Mouse (Mus musculus) forelimb bud, embryonic 11.5 days (tissue): Measurements from ENCODE around the gene Prkch.

Experiments used
- DNase-seq: peaks from one replicate; pipeline ENCODE4 v3.0.0-alpha.2; 2012; ENCODE audit warnings: low read depth, low spot score

The Prkch gene

DNA sequence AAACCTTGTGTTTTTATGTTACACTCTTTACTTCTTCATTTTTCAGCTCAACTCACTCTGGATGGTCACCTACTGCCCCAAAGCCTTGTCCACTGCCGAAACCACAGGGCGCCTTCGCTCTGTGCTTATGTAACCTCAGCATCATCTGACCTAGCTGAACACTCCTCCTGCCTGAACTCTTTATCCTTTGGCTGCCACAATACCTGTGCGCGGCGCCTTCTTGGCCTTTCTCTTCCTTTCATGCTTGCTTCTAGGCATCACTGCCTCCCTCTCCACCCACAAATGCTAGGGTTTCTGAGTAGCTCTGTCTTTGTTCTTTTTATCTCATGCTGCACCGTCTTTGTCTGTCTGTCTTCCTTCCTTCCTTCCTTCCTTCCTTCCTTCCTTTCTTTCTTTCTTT, 3.8 kb upstream of the Prkch start:
- no peak for DNase-seq

DNA sequence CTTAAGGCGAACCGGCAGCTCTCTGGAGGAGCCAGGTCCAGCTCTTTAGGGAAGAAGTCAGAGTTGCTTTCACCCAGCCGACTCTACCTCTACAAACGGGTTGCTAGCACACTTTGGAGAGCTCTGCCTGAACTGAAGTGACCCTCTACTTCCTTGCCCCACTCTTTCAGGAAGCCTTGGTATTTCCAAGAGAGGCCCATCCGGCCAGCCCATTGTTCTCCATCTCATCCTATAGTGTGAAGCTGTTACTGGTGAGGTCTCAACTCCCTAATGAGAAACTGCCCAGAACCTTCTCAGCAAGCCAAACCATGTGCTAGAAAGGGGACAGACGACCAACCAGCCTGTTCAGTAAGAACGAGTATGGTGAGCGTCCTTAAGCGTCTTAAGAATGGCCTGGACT, 1.3 kb upstream of the Prkch start:
- no peak for DNase-seq

DNA sequence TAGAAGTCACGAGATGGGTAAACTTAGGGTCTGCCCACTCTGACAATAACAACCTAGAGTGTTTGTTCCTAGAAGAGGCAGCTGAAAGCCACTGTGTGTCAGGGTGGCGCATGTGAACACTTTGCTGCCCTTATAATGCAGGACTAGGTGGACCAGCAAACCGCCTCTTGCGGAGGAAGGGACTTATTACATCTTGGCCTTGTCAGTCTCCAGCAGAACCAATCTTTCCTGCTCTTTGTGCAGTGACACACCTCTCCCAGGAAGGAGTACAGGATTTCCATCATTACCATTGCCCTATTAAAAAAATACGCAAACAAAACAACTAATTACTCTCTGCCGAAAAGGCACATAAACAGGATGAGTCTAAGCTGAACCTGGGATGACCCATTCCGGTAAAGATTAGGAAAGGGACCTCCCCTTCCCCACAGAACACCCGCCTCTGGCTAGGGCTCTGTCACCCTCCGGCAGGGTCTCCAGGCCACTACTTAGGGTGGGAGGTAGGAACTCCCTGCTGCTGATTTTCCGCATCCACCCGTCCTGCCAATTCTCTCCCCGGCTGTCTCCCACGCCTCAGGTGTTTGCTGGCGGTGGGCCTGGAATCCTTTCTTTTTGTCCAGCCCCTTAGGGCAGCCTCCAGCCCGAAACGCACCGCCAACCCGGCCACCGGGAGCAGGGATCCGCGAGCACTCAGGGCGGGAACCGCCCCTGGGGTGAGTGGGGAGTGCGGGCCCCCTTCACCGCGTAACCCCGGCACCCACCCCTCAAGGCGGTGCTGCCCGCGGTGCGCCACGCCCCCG, 585 bp upstream of the Prkch start:
- peak; percentile 38 for DNase-seq

DNA sequence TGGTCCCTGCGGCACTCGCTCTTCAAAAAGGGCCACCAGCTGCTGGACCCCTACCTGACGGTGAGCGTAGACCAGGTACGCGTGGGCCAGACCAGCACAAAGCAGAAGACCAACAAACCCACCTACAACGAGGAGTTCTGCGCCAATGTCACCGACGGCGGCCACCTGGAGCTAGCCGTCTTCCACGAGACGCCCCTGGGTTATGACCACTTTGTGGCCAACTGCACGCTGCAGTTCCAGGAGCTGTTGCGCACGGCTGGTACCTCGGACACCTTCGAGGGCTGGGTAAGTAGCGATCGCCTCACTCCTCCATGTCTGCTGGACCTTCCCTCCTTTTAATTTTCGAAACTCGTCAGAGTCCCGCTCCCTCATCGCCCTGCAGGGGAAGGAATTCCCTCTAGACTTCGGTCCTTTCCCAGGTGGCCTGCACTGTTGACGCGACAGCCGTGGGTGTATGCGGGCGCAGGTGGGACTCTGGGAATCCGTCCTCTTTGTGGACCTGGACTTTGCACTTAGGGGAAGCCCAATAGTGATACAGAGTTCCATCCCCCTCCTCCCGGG, 725 bp downstream of the Prkch start:
- no peak for DNase-seq

DNA sequence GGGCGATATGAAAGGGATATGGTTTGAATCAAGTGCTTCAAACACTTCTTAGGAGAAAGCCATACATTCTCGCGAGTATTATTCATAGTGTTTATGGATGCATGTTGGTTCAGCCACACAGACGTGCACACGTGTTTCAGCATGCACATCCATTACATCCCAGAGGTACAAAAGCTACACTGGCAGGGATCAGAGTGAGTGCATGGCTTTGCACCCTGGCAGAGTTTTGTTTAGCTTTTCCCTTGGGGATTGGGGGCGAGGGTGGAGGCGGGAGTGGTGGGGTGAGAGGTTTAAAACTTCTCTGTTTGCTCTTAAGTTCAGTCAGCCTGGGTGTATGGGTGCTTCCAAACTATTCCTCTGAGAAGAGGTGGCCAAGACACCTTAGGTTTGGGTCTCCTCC, 1.3 kb downstream of the Prkch start:
- no peak for DNase-seq

DNA sequence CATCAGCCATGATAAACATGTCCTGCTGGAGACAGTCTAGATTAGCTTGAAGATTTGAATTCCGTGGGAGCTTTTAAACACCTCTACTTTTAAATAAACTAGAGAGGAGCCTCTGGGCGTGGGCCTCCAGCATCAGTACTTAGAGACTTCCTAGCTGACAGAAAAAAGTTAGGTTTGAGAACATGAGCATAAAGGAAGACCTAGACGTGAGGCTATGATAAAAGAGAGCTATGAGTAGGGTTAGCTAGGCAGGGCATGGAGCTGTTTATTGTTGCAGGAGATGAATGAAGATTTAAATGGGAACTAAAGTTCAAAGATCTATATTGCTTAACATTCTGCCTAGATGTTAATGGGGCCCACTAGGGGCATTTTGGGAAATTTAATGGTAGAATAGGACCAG, 2.7 kb downstream of the Prkch start:
- no peak for DNase-seq

DNA sequence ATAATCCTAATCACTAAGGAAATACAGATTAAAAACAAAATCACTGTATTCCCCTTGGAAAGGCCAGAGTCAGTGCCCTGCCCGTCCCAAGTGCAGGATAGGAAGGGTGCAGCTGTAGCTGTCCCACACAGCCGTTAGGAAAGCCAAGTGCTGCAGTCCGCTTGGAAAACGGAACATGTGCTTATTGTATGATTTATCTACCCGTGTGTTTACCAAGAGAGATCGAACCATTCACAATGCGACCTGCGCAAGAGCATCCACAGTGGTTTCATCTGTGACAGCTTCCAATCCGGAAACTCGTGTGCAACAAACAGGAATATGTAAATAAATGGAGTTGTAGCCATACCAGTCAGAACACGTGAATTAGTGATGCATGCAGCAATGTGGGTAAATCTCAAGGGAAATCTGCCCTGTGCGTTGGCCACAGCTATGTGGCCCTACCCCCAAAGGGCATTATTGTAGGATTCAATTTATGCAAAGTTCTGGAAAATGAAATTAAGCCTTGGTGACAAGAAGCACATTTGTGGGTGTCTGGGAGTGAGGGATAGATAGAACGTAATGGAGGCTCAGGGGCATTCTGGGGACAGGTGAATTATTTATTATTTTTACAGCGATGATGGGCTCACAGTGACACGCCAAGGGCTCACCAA, 6.2 kb downstream of the Prkch start:
- no peak for DNase-seq

DNA sequence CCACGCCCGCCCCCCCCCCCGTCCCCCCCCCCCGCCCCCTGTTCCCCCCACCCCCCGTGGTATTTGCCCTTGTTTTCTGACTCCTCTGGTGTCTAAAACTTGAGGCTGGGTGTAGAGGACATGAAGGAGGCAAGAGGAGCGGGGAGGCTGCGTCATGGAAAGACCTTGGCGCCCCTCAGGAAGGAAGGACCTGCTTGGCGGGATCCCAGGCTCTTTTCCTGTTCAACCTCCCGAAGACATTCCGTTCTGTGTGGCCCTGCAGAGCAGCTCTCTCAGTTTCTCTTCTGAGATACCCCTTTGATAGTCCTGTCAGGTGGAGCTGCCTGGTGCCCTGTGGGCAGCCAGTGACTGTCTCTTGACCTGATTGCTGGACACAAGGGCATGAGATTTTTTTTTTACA, 7.0 kb downstream of the Prkch start:
- no peak for DNase-seq

DNA sequence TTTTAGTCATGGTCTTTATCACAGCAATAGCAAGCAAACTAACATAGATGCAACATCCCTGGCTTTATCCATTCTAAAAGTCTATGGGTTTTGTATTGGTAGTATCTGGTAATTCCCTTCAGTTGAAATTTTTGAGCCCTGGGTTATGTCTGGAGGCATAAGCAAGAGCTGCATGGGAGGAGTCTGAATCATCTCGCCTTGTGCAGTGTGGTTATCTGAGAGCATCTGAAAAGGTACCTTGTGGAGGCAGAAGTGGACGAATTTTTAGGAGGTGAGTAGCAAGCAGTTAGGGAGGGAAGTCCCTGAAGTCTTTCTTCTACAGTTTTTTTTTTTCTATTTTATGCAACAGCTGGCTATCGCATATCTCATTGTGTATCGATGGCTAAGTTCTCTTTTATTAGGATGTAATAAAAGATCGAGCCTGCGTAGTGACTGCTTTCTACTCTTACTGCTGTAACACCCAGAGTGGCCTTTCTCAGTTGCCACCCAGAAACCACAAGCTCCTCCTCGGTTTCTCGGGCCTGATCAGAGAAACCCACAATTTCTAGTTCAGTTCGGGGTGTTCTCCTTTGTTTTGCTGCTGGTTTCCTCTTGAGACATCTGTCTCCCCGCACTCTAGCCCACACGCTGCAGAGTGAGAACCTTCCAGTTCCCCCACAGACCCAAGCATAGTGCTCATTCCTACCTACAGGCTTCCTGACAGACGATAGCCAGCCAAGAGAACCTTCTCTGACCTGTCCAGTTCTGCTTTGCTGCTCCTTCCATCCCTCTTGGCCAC, 8.6 kb downstream of the Prkch start:
- DNase-seq = no peak

DNA sequence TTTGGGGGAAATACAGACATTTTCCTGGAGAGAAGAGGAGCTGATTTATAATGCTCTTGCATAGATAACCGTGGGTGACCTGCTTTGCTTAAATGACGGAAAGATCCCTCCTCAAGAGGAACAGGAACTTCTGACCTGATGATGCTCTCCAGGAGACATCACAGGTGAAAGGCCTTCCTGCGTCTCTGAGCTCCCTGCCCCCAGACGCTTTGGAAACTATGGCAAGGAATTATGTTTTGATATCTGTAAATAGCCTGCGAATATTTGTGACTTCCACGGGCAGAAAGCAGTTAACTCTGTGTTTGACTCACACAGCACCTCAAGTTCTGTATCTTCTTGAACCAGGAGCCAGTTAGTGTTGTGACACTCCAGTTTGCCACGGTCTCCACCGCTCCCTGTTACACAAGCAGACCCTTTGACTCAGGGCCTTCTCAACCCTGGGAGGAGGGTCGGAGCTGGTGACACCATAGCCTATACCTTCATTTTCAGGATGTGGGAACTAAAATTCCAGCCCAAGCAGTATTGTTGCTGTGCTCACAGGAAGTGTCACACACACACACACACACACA, 9.7 kb downstream of the Prkch start:
- no peak for DNase-seq

DNA sequence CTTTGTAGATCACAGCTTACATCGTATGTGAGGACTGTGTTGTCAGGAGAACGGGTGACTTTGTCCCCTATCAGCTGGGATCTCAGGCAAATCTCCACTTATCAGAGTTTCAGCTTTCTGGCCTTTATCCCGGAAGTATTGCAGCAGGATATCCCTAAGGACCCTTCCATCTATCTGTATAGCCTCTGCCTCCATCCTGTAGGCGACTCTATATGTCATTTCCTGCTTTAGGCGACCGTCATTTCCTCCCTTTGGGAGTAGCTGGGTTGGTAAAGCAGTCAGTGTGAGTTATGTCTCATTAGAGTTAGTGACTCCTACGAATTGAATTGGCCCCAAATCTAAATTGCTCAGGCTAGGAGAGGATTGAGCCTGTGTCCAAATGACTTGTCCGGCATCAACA, 10.6 kb downstream of the Prkch start:
- DNase-seq = no peak

DNA sequence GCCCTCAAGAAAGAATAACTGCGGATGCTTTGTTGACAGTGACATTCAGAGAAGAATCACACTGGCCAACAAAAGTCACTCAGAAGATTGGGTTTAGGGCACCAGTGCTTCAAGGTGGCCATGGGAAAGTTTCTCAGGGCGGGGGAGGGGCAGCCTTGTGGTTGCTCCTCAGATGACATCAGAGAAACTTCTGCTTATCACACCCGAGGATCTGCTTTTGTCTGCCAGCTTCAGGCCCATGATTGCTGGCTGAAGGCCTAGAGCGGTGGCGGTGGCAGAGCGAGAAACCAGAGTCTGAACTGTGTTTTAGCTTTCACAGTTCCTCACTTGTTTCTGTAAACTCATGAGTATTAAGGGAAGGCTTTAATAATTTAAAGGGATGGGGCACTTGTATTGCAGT, 13.6 kb downstream of the Prkch start:
- DNase-seq = no peak

DNA sequence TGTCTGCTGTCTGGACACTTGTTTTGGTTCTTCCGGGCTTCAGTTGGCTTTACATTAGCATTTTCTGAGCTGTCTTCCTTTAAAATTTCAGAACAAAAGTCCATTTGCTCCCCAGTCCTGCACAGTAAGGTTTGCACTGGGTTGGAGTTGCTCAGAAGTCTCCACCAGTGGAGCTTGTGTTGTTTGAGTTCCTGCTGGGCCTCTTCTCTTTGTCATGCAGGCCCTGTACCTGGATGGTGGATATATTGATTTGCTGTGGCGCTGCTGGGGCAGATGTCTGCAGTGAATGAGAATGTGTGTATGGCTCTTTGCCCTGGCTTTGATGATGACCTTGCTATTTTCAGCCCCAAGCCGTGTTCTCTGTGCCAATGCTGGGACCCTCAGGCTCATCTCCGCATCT, 15.9 kb downstream of the Prkch start:
- DNase-seq = no peak

DNA sequence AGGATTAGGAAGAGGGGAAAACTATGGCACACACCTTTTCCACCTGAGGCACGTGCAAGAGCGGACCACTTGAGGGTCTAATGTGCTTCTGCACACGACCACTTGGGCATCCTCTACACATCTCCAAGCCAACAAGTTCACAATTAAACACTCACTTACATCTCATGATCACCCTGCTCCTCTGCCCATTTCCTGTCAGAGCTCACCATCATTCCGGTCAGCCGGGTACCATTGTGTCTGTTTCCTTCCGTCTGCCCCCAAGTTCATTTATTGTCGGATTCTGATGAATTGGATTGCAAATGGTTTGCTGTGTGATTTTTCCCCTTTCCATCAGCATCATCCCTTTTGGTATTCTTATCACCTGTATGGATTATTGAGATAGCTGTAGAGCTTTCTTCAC, 18.4 kb downstream of the Prkch start:
- DNase-seq = no peak

DNA sequence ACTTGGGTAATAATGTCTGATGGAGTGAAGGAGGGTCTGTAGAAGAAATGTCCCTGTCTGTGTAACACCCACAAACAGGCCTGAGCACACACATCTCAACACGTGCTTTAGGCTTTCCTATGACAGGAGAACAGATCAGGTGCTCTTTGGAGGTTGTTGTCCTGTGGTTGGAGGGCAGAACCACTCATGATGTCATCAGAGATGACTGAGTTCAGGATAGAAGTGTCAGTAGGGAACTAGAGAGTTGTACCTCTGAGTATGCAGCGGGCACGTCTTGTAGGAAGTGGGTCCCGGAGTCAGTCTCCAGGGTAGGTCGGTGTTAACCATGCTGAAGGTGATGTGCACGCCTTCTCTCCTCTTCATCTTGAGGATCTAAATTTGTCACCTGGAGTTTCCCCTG, 19.1 kb downstream of the Prkch start:
- no peak for DNase-seq

DNA sequence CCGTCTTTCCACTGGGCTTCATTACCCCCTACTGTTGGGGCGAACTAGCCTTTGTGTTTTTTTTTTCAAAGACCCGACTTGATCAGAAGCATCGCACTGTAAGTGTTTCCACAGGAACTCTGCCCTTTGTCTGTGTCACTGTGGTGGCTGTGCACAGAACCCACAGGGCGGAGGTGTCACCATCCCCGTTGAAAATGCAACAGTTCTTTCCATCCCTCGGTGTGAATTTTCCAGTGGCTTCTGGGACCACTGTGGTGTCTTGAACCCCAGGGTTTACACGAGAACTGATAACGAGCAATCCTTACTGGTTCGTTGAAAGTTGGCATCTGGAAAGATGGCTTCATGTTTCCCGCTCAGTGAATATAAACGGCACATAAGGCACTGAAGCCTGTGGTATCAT, 20.2 kb downstream of the Prkch start:
- no peak for DNase-seq

DNA sequence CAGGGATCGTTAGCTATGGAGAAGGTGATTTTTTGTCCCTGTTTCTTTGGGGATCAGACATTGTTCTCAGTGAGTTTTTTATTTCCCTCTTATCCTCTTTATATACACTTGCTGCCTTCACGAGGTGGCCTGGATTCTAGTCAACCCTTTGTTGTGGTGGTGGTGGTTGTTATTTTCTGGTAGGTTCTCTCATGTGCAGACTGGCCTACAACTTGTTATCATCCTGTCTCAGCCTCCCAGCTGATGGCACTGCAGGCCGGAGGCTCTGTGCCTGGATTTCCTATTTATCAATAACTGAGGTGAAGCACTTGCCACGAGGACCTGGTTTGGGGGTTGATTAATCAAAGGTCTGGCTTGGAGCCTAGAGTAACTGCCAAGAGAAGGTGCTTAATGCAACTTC, 20.6 kb downstream of the Prkch start:
- DNase-seq = no peak

DNA sequence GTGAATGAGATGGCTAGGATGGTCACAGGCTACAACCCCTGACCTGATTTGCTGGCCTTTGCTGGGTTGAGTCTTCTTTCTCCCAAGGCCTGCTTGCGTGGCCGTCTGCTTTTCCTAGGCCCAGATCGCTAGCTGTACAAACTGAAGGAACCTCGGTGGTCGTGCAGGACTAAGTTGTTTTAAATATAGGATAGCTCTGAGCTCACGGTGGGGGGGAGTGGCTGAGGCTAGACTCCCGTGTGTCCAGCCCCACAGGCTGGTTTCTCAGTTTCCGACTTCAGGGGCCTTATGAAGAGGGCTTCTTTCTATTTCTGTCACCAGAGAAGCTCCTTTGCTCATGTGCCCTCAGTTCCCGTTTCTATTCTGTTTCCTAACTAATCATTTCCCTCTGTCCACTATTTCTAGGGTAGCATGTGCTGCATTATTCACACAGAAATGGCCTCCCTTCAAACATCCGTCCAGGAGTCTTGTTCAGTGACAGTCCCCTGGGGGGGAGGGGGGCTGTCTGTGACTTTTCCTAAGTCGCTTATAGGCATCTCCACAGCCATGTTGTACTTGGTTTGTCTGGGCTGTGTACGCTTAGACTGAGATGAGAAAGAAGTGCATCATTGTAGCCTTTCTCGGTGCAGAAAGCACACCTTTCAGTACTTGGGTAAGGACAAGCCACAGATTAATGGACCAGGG, 22.9 kb downstream of the Prkch start:
- DNase-seq = no peak

DNA sequence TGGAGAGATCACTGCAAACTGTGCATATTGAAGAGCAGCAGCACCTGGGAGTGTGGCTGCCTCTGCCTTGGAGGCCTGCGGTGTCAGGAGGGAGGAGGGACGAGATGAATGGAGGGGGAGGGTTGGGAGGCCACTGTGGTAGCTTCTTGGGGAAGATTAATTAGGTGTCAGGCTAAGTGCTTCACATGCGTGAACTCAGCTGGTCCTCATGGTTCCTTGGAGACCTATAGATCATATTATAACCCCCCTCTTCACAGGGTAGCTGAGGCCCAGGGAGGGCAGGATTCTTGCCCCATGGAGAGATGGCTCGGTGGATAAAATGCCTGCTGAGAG, 23.4 kb downstream of the Prkch start:
- DNase-seq = peak; percentile 42

DNA sequence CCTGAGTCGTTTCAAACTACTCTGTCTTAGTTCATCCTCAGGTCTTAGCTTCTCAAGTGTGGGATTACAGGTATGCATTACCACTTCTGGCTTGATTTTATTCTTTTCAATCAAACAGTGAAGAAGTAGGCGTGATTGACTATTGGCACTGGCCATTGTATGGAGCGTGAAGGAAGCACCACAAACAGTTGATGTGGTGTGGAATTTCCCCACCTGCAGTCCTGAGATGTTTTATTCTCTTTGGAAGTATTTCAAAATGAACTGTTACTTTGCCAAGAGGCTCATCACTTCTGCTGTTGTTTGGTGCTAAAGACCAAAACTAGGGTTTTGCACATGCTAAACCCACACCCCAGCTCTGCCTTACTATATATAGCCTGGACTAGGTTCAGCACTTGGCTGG, 24.7 kb downstream of the Prkch start:
- DNase-seq = no peak

DNA sequence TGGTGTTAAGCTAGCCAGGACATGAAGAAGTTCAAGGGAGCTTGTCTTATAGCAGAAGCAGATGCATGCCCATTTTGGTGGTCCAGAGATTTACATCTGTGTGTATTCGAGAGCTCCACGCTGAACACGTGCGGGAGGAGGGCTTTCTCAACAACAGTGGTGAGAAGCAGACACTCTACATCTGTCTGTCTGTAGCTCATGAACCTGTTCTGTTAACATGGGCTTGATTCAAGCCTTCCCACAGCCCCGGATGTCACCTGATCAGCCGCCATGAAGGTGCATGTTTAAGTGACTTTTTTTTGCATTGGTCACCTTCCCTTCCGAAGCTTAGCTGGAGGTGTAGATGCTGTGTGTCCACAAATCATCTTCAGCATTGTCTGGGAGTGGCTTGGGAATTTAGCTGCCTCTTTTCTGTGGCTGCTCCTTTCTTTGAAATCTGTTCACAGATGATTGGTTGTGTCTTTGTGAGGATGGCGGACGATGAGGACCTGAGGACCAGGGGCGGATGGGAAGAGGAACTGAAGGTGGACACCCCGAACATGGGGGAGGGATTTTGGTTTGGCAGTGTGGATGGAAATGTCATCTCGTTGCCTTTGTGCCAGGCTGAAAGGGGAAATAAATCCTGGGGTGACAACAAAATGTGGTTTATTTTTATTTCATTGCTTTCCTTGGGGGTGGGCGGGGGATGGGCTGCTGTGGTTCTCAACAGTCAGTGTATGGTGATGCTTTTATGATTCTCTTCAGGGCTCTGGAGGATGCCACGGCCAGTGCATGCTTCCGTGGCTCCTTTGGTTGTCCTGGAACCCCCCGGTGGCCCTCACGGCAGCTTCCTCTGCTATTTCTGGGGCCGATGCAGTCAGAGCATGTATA, 25.3 kb downstream of the Prkch start:
- DNase-seq = no peak
